Mouse (Mus musculus) urinary bladder, postnatal 36 days (tissue): ENCODE measurements around the gene Magi1.

Experiments
- DNase-seq, 2 experiments: peaks; one replicate each; pipeline ENCODE4 v3.0.0; 2022; ENCODE audit warnings: low spot score in 2 of 2, mixed read lengths in 1 of 2

Magi1 gene

GRCm38 (mm10) chr6:93968721-93969120, 315.0 kb downstream of the Magi1 start:
- DNase-seq: no peak

- DNase-seq: no peak
These were observed 320.9 kb downstream of the Magi1 start for GRCm38 (mm10) chr6:93962757-93963336.

GRCm38 (mm10) chr6:93961782-93962181, 321.9 kb downstream of the Magi1 start:
- DNase-seq: no peak

- no peak for DNase-seq
These were observed 326.5 kb downstream of the Magi1 start for GRCm38 (mm10) chr6:93957172-93957571.

- DNase-seq: no peak
These were observed 337.1 kb downstream of the Magi1 start for GRCm38 (mm10) chr6:93946612-93947011.

GRCm38 (mm10) chr6:93936359-93936758, 347.4 kb downstream of the Magi1 start:
- no peak for DNase-seq

GRCm38 (mm10) chr6:93935793-93936192, 347.9 kb downstream of the Magi1 start:
- DNase-seq: no peak

GRCm38 (mm10) chr6:93934700-93935099, 349.0 kb downstream of the Magi1 start:
- DNase-seq: no peak

- no peak for DNase-seq
These were observed 359.1 kb downstream of the Magi1 start for GRCm38 (mm10) chr6:93924568-93924967.

GRCm38 (mm10) chr6:93923972-93924371, 359.7 kb downstream of the Magi1 start:
- no peak for DNase-seq

GRCm38 (mm10) chr6:93923351-93923750, 360.4 kb downstream of the Magi1 start:
- no peak for DNase-seq

- no peak for DNase-seq
These were observed 360.8 kb downstream of the Magi1 start for GRCm38 (mm10) chr6:93922931-93923330.

- DNase-seq: no peak
These were observed 370.4 kb downstream of the Magi1 start for GRCm38 (mm10) chr6:93913226-93913861.

- DNase-seq: no peak
These were observed 371.0 kb downstream of the Magi1 start for GRCm38 (mm10) chr6:93912582-93913225.

GRCm38 (mm10) chr6:93912003-93912581, 371.6 kb downstream of the Magi1 start:
- no peak for DNase-seq

- no peak for DNase-seq
These were observed 372.3 kb downstream of the Magi1 start for GRCm38 (mm10) chr6:93911420-93911819.

GRCm38 (mm10) chr6:93909976-93910375, 373.7 kb downstream of the Magi1 start:
- no peak for DNase-seq

GRCm38 (mm10) chr6:93904987-93905386, 378.7 kb downstream of the Magi1 start:
- no peak for DNase-seq

GRCm38 (mm10) chr6:93902239-93902638, 381.5 kb downstream of the Magi1 start:
- DNase-seq: no peak

- DNase-seq: no peak
These were observed 382.3 kb downstream of the Magi1 start for GRCm38 (mm10) chr6:93901408-93901807.

GRCm38 (mm10) chr6:93897512-93897911, 386.2 kb downstream of the Magi1 start:
- DNase-seq: no peak

- DNase-seq: no peak
These were observed 388.0 kb downstream of the Magi1 start for GRCm38 (mm10) chr6:93895721-93896120.

GRCm38 (mm10) chr6:93893956-93894355, 389.8 kb downstream of the Magi1 start:
- DNase-seq: no peak
